Mouse (Mus musculus): ENCODE results near the gene Gm13285.
"Not testable (repeated sequence)": the region's sequence is repeated elsewhere in the genome, so short reads cannot be mapped to it uniquely, and the experiment has no call there.

Gm13285 gene

DNA sequence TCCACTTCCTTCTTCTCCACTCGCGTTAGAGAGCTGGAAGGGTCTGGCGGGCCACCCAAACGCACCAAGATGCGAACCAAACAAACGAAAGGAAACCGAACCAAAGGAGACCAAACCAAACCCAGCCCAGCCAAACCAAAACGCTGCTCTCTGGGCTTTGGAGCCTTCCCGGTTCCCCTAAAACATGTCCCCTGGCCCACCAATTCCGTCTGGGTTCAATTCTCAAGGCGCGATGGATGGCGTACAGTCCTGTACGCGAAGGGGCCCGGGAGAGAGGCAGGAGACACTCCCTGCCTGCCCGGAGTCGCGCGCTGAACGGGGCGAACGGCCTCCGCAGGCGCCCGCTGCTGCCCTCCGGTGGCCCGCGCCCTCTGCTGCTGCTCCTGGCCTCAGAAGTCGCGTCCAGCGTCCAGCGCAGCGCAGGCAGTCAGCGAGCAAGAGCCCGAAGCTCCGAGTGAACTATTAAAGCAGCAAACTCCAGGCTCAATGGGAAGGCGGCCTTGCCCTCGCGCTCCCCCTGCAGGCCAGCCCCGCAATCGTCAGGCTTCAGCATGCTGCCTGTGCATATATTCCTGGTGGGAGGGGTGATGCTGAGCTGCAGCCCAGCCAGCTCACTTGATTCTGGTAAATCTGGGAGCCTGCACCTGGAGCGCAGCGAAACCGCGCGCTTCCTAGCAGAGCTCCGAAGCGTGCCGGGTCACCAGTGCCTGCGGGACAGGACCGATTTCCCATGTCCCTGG, 5.4 kb upstream of the Gm13285 start, which contains the start of gene Gm13275:
TSS of gene Gm13275 (plus strand) at position 552 of the 740 bp plus-strand sequence.
- not testable (repeated sequence) for DNase-seq (ENCODE audit: low spot score)

DNA sequence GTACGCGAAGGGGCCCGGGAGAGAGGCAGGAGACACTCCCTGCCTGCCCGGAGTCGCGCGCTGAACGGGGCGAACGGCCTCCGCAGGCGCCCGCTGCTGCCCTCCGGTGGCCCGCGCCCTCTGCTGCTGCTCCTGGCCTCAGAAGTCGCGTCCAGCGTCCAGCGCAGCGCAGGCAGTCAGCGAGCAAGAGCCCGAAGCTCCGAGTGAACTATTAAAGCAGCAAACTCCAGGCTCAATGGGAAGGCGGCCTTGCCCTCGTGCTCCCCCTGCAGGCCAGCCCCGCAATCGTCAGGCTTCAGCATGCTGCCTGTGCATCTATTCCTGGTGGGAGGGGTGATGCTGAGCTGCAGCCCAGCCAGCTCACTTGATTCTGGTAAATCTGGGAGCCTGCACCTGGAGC, 2.4 kb upstream of the Gm13285 start, which contains the start of gene Gm13279:
TSS of gene Gm13279 (plus strand) at position 301 of the 400 bp plus-strand sequence.
- DNase-seq (ENCODE audit: low spot score), result not testable (repeated sequence)

DNA sequence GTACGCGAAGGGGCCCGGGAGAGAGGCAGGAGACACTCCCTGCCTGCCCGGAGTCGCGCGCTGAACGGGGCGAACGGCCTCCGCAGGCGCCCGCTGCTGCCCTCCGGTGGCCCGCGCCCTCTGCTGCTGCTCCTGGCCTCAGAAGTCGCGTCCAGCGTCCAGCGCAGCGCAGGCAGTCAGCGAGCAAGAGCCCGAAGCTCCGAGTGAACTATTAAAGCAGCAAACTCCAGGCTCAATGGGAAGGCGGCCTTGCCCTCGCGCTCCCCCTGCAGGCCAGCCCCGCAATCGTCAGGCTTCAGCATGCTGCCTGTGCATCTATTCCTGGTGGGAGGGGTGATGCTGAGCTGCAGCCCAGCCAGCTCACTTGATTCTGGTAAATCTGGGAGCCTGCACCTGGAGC, 3.5 kb downstream of the Gm13285 start, which contains the start of gene Gm13287:
TSS of gene Gm13287 (plus strand) at position 301 of the 400 bp plus-strand sequence.
- not testable (repeated sequence) for DNase-seq (ENCODE audit: low spot score)

DNA sequence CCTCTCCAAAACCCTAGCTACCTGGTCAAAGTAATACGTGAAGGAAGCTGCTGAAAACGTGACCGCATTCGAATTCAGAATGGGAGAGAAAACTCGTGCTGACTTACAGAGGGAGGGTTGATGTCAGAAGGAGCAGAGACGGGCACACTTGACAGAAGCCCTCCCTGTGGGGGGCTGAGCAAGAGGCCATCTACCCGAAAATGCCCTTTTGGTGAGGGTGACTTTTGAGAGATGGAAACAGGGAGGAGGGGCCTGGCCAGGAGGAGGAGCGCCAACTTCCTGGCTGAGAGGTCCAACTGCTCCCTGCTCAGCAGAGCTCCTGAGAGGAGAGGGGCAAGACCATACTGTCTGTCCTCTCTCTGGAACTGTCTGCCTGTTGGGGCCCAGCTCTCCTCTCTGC, 5.8 kb downstream of the Gm13285 start, which contains the start of gene Gm13288:
TSS of gene Gm13288 (plus strand) at position 301 of the 400 bp plus-strand sequence.
- DNase-seq (ENCODE audit: low spot score), result not testable (repeated sequence)

DNA sequence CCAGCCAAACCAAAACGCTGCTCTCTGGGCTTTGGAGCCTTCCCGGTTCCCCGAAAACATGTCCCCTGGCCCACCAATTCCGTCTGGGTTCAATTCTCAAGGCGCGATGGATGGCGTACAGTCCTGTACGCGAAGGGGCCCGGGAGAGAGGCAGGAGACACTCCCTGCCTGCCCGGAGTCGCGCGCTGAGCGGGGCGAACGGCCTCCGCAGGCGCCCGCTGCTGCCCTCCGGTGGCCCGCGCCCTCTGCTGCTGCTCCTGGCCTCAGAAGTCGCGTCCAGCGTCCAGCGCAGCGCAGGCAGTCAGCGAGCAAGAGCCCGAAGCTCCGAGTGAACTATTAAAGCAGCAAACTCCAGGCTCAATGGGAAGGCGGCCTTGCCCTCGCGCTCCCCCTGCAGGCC, 6.3 kb downstream of the Gm13285 start:
- not testable (repeated sequence) for DNase-seq (ENCODE audit: low spot score)

DNA sequence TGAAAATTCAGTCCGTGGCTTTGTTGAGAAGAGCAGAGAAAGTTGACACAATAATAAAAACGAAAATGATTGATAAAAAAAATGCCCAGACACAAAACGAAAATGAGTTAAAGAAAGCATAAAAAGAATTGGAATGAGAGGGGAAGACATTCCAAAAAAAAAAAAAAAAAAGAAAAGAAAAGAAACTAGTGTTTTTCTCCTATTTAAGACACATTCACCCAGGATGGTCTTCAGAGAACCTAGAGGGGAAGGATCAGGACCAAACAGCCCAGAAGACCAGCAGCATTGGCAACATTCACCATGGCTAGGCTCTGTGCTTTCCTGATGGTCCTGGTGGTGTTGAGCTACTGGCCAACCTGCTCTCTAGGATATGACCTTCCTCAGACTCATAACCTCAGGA, 16.5 kb downstream of the Gm13285 start, which contains the start of gene Ifna7:
TSS of gene Ifna7 (plus strand) at position 301 of the 400 bp plus-strand sequence.
- DNase-seq (ENCODE audit: low spot score), result no peak

DNA sequence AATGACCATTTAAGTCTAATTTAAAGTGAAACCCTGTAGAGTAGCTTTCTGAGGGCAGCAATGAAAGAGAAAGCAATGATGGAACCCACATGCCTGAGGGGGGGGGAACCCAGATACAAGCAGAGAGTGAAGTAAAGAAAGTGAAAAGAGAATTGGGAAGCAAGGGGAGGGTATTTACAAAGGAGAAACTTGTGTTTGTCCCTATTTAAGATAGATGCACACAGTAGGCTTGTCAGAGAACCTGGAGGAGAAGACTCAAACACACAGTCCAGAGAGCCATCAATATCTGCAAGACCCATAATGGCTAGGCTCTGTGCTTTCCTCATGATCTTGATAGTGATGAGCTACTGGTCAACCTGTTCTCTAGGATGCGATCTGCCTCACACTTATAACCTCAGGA, 20.2 kb downstream of the Gm13285 start, which contains the start of gene Ifna11:
TSS of gene Ifna11 (plus strand) at position 301 of the 400 bp plus-strand sequence.
- no peak for DNase-seq (ENCODE audit: low spot score)

DNA sequence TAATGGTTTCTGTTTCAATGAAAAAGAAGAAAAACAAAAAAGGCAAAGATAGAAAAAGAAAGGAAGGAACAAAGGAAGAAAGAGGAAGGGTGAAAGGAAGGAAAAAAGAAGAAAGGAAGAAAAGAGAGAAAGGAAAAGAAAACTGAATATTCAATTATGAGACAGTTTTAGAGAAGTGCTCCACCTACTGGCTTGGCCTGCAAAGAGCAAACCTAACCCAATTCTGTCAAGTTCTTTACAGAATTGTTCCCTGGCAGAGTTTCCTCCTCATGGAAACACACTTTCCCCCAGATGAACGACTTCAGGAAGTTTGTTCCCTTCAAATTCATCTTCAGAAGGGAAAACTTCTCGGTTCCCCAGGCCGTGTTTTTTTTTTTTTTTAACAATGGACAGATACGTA, 23.5 kb downstream of the Gm13285 start:
- no peak for DNase-seq (ENCODE audit: low spot score)

DNA sequence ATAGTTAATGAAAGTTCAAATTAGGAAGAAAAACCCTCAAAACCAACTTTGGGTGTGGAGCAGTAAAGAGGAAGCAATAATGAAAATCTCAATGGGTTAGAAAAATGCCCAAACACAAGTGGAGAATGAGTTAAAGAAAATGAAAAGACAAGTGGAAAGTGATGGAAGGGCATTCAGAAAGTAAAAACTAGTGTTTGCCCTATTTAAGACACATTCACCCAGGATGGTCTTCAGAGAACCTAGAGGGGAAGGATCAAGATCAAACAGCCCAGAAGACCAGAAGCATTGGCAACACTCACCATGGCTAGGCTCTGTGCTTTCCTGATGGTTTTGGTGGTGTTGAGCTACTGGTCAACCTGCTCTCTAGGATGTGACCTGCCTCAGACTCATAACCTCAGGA, 27.7 kb downstream of the Gm13285 start, which contains the start of gene Ifna6:
TSS of gene Ifna6 (plus strand) at position 301 of the 400 bp plus-strand sequence.
- not testable (repeated sequence) for DNase-seq (ENCODE audit: low spot score)

DNA sequence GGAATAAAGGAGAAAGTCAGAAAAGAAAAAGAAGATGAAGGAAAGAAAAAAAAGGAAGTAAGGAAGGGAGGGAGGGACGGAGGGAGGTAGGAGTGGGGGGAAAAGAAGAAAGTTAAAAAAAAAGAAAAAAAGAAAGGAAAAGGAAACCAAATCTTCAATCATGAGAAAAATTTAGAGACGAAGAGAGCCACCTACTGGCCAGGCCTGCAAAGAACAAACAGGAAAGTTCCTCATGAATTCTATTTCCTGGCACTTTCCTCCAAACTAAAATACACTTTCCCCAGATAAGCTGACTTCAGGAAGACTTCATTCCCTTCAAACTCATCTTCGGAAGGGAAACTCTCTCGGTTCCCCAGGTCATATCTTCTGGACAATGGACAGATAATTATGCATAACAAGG, 31.1 kb downstream of the Gm13285 start:
- DNase-seq (ENCODE audit: low spot score), result no peak

DNA sequence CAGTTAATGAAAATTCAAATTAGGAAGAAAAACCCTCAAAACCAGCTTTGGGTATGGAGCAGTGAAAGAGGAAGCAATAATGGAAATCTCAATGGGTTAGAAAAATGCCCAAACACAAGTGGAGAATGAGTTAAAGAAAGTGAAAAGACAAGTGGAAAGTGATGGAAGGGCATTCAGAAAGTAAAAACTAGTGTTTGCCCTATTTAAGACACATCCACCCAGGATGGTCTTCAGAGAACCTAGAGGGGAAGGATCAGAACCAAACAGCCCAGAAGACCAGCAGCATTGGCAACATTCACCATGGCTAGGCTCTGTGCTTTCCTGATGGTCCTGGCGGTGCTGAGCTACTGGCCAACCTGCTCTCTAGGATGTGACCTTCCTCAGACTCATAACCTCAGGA, 35.8 kb downstream of the Gm13285 start, which contains the start of gene Ifna5:
TSS of gene Ifna5 (plus strand) at position 301 of the 400 bp plus-strand sequence.
- DNase-seq (ENCODE audit: low spot score), result not testable (repeated sequence)

DNA sequence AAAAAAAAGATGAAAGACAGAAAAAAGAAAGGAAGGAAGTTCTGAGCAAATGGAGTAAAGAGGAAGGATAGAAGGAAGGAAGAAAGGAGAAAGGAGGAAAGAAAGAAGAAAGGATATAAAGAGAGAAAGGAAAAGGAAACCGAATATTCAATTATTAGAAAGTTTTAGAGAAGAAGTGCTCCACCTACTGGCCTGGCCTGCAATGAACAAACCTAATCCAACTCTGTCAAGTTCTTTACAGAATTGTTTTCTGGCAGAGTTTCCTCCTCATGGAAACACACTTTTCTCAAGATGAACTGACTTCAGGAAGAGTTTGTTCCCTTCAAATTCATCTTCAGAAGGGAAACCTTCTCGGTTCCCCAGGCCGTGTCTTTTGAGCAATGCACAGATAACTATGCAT, 39.4 kb downstream of the Gm13285 start:
- DNase-seq (ENCODE audit: low spot score), result no peak

DNA sequence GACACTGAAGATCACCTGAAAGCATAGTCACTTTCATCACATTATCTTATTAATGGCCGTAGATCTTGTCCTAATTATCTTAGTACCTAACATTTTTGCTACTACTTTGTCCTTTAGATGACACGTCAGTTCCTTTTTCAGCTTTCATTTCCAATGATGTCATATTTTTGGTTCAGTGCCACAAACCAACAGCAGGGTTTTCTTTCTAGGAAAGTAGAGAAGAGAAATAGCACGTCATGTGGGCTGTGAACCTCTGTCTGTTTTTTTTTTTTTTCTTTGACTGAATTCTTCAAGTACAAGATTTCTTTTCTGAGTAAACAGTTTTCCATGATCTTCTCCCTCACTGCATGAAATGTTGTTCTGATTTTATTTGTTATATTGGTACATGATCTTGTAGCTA, 40.6 kb downstream of the Gm13285 start:
- DNase-seq (ENCODE audit: low spot score), result no peak

DNA sequence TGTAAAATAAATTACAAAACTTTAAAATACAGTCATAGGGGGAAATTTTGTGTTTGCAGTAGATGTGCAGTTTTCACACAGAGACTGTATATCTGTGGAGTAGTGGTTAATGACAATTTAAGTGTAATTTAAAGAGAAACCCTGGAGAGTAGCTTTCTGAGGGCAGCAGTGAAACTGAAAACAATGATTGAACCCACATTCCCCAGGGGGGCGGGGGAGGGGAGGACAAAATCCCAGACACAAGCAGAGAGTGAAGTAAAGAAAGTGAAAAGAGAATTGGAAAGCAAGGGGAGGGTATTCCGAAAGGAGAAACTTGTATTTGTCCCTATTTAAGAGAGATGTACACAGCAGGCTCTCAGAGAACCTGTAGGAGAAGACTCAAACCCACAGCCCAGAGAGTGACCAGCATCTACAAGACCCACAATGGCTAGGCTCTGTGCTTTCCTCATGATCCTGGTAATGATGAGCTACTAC, 42.0 kb downstream of the Gm13285 start, which contains the start of gene Ifna4:
TSS of gene Ifna4 (plus strand) at position 424 of the 474 bp plus-strand sequence.
- DNase-seq (ENCODE audit: low spot score), result no peak

DNA sequence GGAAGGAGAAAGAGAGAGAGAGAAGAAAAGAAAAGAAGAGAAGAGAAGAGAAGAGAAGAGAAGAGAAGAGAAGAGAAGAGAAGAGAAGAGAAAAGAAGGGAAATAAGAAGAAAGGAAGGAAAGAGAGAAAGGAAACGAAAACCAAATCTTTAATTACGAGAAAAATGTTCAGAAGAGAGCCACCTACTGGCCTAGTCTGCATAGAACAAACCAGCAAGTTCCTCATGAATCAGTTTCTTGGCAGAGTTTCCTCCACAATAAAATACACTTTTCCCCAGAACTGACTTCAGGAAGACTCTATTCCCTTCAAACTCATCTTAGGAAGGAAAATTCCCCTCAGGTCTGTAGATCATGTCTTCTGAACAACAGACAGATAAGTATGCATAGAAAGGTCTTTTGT, 45.9 kb downstream of the Gm13285 start:
- no peak for DNase-seq (ENCODE audit: low spot score)

DNA sequence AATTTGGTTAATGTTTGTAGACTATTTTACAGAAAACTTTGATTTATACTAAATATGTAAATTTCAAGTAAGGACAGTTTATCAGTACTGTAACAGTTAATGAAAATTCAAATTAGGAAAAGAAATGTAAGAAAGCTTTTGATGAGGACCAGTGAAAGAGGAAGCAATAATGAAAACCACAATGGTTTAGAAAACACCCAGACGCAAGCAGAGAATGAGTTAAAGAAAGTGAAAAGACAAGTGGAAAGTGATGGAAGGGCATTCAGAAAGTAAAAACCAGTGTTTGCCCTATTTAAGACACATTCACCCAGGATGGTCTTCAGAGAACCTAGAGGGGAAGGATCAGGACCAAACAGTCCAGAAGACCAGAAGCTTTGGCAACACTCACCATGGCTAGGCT, 50.2 kb downstream of the Gm13285 start, which contains the start of gene Ifna1:
TSS of gene Ifna1 (plus strand) at position 390 of the 400 bp plus-strand sequence.
- DNase-seq (ENCODE audit: low spot score), result no peak

All from spleen, adult 12 weeks (tissue).